Mouse (Mus musculus): Measurements from ENCODE around the gene Pomt2. TPM values are rescaled to one million over a fixed set of nuclear protein-coding genes. Genes with fewer than 3 reads are reported as not detected.

Gene Pomt2
- total and polyA plus RNA-seq, 2 experiments from 2014 or later: 12.0 to 40.7 TPM

- no peak for TF ChIP-seq CTCF (IDR thresholded peaks at IDR 0.05; ENCODE audit: low read depth)
- DNase-seq (ENCODE audit: low spot score) (no peak), ATAC-seq (no peak)
- H3K4me1 ChIP-seq (ENCODE audit: insufficient read depth, low read length): no peaks in the 10 kb centered on the region
- H3K9me3 ChIP-seq (ENCODE audit: low read length): no peaks in the 10 kb centered on the region
- H3K36me3 ChIP-seq (ENCODE audit: insufficient read depth, low read length): 0 out of 2 replicates have a peak, but pooled peaks cover 3% of the 10 kb centered on the region
- no peak overlapping the region for H3K9ac ChIP-seq (replicated peaks; ENCODE audit: low read length)
- no peak overlapping the region for H3K4me3 ChIP-seq (ENCODE audit: low read length)
- H3K27me3 ChIP-seq (ENCODE audit: insufficient read depth, low read length): no peaks in the 10 kb centered on the region
- no peak overlapping the region for H3K4me2 ChIP-seq (ENCODE audit: low read depth, low read length)
- no peak overlapping the region for H3K27ac ChIP-seq
- 65% methylated on average over 5 of the region's 5 CpGs for WGBS
Measured at GRCm38 (mm10) chr12:87066429-87066828, 81.3 kb downstream of the Pomt2 start.

GRCm38 (mm10) chr12:87065446-87065845 lies 82.3 kb downstream of the Pomt2 start:
- ATAC-seq: peak; percentile 21; the same call in 1 of the 2 replicates
- Histone ChIP-seq H3K4me3 (ENCODE audit: low read length) (no peak overlapping the region), H3K27me3 (ENCODE audit: insufficient read depth, low read length) (no peaks in the 10 kb centered on the region), H3K4me1 (ENCODE audit: insufficient read depth, low read length) (no peaks in the 10 kb centered on the region), H3K9me3 (ENCODE audit: low read length) (no peaks in the 10 kb centered on the region), H3K9ac (replicated peaks; ENCODE audit: low read length) (no peak overlapping the region), H3K27ac (no peak overlapping the region), H3K36me3 (ENCODE audit: insufficient read depth, low read length) (0 out of 2 replicates have a peak, but pooled peaks cover 3% of the 10 kb centered on the region), H3K4me2 (ENCODE audit: low read depth, low read length) (no peak overlapping the region)
- DNase-seq (ENCODE audit: low spot score): peak; percentile 41
- no peak for TF ChIP-seq CTCF (IDR thresholded peaks at IDR 0.05; ENCODE audit: low read depth)
- 62% methylated on average over 11 of the region's 11 CpGs for WGBS

GRCm38 (mm10) chr12:87057066-87057465 lies 90.7 kb downstream of the Pomt2 start:
- H3K36me3 ChIP-seq (ENCODE audit: insufficient read depth, low read length): 0 out of 2 replicates have a peak, but pooled peaks cover 1% of the 10 kb centered on the region
- ATAC-seq: no peak

More at GRCm38 (mm10) chr12:87057066-87057465, 90.7 kb downstream of the Pomt2 start:
- 65% methylated on average over 17 of the region's 17 CpGs for WGBS
- Histone ChIP-seq H3K27ac (no peak overlapping the region), H3K9me3 (ENCODE audit: low read length) (no peaks in the 10 kb centered on the region), H3K4me1 (ENCODE audit: insufficient read depth, low read length) (no peaks in the 10 kb centered on the region), H3K4me3 (ENCODE audit: low read length) (no peak overlapping the region), H3K9ac (replicated peaks; ENCODE audit: low read length) (no peak overlapping the region), H3K4me2 (ENCODE audit: low read depth, low read length) (no peak overlapping the region), H3K27me3 (ENCODE audit: insufficient read depth, low read length) (no peaks in the 10 kb centered on the region)
- no peak for DNase-seq (ENCODE audit: low spot score)
- no peak for TF ChIP-seq CTCF (IDR thresholded peaks at IDR 0.05; ENCODE audit: low read depth)

Other genes with a start within 250 kb of the Pomt2 start
- 51.1 and 55.6 TPM in 2 replicates for gene Cipc, start 200.9 kb downstream of the Pomt2 start, total RNA-seq (2014; rRNA removed)
- 27.6 and 29.6 TPM in 2 replicates for gene Cipc, start 200.9 kb downstream of the Pomt2 start, polyA plus RNA-seq (2015; fragmentation: Nextera tagmentation; extraction: Ambion mirVana)
- 38.6 and 39.4 TPM in 2 replicates for gene Zdhhc22, start 157.5 kb downstream of the Pomt2 start, total RNA-seq (2014; rRNA removed)
- gene Zdhhc22, start 157.5 kb downstream of the Pomt2 start, polyA plus RNA-seq (2015; fragmentation: Nextera tagmentation; extraction: Ambion mirVana): 21.8 and 25.2 TPM in 2 replicates
- gene Tmem63c, start 126.6 kb downstream of the Pomt2 start, total RNA-seq (2014; rRNA removed): 23.3 and 25.7 TPM in 2 replicates
- gene Tmem63c, start 126.6 kb downstream of the Pomt2 start, polyA plus RNA-seq (2015; fragmentation: Nextera tagmentation; extraction: Ambion mirVana): 7.9 and 8.6 TPM in 2 replicates
- gene Ngb, start 45.4 kb downstream of the Pomt2 start, total RNA-seq (2014; rRNA removed): 9.3 and 11.8 TPM in 2 replicates
- 9.1 and 9.4 TPM in 2 replicates for gene Ngb, start 45.4 kb downstream of the Pomt2 start, polyA plus RNA-seq (2015; fragmentation: Nextera tagmentation; extraction: Ambion mirVana)
- 56.3 and 61.1 TPM in 2 replicates for gene Gstz1, start 803 bp downstream of the Pomt2 start, total RNA-seq (2014; rRNA removed)
- gene Gstz1, start 803 bp downstream of the Pomt2 start, polyA plus RNA-seq (2015; fragmentation: Nextera tagmentation; extraction: Ambion mirVana): 45.6 and 45.8 TPM in 2 replicates
- gene Samd15, start 51.8 kb upstream of the Pomt2 start, total RNA-seq (2014; rRNA removed): 0.10 and 0.83 TPM in 2 replicates
- 2.3 TPM in 2 replicates for gene Samd15, start 51.8 kb upstream of the Pomt2 start, polyA plus RNA-seq (2015; fragmentation: Nextera tagmentation; extraction: Ambion mirVana)
- gene Tmed8, start 52.5 kb upstream of the Pomt2 start, total RNA-seq (2014; rRNA removed): 13.7 and 14.0 TPM in 2 replicates
- gene Tmed8, start 52.5 kb upstream of the Pomt2 start, polyA plus RNA-seq (2015; fragmentation: Nextera tagmentation; extraction: Ambion mirVana): 3.4 and 3.9 TPM in 2 replicates
- 0.84 TPM in 1 of 2 replicates, not detected in the other for gene Noxred1, start 90.8 kb upstream of the Pomt2 start, total RNA-seq (2014; rRNA removed)
- 0.48 TPM in 2 replicates for gene Noxred1, start 90.8 kb upstream of the Pomt2 start, polyA plus RNA-seq (2015; fragmentation: Nextera tagmentation; extraction: Ambion mirVana)
- gene Vipas39, start 118.3 kb upstream of the Pomt2 start, total RNA-seq (2014; rRNA removed): 51.6 and 61.3 TPM in 2 replicates
- gene Vipas39, start 118.3 kb upstream of the Pomt2 start, polyA plus RNA-seq (2015; fragmentation: Nextera tagmentation; extraction: Ambion mirVana): 49.8 and 50.5 TPM in 2 replicates
- gene Ahsa1, start 118.5 kb upstream of the Pomt2 start, total RNA-seq (2014; rRNA removed): 75.0 and 102 TPM in 2 replicates
- gene Ahsa1, start 118.5 kb upstream of the Pomt2 start, polyA plus RNA-seq (2015; fragmentation: Nextera tagmentation; extraction: Ambion mirVana): 177 and 178 TPM in 2 replicates
- 2.1 and 6.1 TPM in 2 replicates for gene Ism2, start 151.7 kb upstream of the Pomt2 start, total RNA-seq (2014; rRNA removed)
- 1.5 and 1.9 TPM in 2 replicates for gene Ism2, start 151.7 kb upstream of the Pomt2 start, polyA plus RNA-seq (2015; fragmentation: Nextera tagmentation; extraction: Ambion mirVana)
- 32.8 and 38.0 TPM in 2 replicates for gene Sptlc2, start 240.4 kb upstream of the Pomt2 start, total RNA-seq (2014; rRNA removed)
- 86.9 and 88.7 TPM in 2 replicates for gene Sptlc2, start 240.4 kb upstream of the Pomt2 start, polyA plus RNA-seq (2015; fragmentation: Nextera tagmentation; extraction: Ambion mirVana)